Mouse (Mus musculus) cerebellum, adult 11-12 months (tissue): ENCODE measurements at regions not wholly inside any gene's neighbourhood (a gene's known extent, or its start where the extent isn't known, plus 50 kb on each side); places are given as distances from the start of the nearest gene placed in this dataset.

Source experiments
- DNase-seq: peaks from one replicate; pipeline ENCODE4 v3.0.0; 2022

DNA sequence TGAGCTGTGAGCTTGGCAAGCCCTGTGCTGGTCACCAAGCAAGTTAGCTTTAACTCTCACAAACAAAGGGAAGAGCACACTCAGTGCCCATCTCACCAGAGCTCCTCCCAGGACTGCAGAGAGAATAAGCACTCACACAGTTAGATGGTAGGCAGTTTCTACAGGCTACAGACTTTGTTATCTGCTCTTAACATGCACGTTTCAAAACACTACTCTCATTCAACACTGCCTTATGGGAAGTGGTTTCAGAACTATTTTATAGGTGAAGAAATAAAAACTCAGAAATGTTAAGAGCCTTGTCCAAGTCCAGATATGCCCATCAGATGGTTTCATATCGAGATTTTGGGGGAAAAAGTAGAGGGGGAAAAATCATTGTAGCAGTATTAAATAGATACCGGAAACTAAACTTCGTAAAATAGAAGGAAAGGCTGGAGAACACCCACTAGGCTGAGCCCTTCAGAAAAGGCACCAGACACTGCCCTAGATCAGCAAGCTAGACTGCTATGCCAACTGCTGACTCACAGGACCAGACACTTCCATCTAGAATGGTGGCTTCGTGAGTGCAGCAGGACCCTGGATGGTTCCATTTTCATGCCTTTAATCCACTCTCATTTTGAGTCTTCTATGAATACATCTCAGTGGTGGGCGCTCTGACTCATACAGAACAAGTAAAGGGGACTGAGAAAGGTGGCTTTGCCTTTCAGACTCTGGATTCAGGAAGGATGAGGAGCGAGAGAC, 51.3 kb upstream of the Serbp1 start:
- DNase-seq = no peak

GRCm38 (mm10) chr6:67184662-67185061, 53.3 kb upstream of the Serbp1 start:
- DNase-seq = no peak

- no peak for DNase-seq
Measured at GRCm38 (mm10) chr6:67183481-67184215, 54.3 kb upstream of the Serbp1 start.

DNA sequence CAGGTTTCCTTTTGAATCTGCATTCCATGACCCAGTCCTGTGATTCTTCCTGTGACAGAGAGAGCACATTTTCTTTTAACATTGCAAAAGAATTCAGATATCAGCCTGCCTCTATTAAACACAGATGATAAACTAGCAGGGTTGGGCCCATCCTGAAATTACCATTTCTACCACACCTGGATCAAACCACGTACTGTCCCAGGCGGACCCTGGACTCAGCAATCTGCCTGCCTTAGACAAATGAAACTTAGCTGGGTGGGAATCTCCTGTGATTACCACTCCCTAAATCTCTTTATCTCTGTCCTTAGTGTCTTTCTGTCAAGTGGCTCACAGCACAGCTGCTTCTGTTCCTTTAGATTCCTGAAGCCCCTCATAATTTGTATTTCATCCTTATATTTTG, 55.5 kb upstream of the Serbp1 start:
- DNase-seq = no peak

GRCm38 (mm10) chr6:67181459-67181858, 56.5 kb upstream of the Serbp1 start:
- no peak for DNase-seq

DNA sequence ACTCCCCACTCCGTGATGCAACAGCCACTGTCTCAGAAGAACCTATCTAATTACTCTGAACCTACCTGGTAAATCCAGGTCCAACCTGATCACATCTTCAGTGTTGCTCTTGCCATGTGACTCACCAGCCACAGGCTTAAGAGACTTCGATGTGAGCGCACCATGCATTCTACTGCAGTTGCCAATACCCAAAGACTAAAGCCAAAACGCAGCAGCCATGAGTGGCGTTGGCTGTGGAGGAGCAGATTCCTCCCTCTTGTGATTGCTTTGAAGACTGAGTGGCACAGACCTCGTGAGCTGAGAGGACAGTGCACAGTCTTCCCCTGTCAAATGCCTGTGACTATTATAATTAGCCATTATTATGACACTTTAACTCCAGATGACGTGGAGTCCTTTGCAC, 58.6 kb upstream of the Serbp1 start:
- DNase-seq = no peak

DNA sequence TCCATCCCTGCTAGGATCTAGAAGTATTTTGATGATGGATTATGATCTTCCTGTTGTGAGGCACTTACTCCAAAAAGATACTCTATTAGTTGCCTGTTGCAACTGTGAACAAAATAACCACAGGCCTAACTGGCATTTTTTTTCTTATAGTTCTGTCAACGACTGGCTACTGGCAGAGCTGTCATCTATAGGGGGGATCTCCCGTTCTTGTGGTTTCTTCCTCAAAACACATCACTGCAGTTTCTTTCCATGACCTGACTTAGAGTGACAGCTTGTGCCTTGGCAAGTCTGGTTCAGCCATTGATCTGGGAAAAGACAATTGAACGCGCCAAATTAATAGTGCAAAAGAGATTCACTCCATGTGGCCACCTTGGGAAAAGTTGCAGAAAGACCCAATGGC, 59.4 kb upstream of the Serbp1 start:
- no peak for DNase-seq

- DNase-seq = no peak
Measured at GRCm38 (mm10) chr6:67178101-67178500, 59.9 kb upstream of the Serbp1 start.

- no peak for DNase-seq
Measured at GRCm38 (mm10) chr6:67170674-67170946, 67.4 kb upstream of the Serbp1 start.

- peak; percentile 58 for DNase-seq
Measured at GRCm38 (mm10) chr6:67169873-67170673, 67.9 kb upstream of the Serbp1 start.

- no peak for DNase-seq
Measured at GRCm38 (mm10) chr6:67168803-67169202, 69.2 kb upstream of the Serbp1 start.

DNA sequence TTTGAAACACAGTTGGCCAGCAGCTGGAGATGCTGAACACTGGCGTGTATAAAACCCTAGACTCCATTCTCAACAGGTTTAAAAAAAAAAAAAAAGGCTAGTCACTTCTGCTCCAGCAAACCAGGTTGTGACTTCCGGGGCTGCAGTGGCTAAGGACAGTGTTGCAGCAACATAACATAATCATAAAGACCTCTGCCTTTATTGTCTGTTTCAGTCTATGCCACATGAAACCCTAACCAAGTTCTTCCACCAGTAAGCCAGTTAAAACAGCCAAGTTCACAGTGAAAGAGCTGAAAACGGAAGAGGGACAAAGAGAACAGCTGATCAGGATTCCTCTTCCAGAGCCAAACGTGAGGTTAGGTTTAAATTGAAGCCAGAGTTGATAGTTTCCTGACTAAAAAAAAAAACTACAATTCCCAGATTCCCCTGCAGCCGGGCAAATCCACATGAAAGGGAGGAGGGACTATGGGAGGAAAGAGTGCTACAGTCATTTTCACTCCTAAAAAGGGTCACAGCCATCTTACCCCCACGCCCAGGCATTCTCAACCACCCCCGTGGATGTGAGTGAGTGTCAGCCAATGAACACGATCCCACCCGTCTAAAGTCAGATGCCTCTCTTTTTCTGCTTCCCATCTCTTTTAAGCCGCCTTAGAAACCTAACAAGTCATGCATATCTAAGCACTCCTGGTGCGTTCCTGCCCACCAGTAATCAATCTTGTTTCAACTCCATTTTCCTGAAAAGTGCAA, 69.8 kb upstream of the Serbp1 start:
- DNase-seq = peak; percentile 27

DNA sequence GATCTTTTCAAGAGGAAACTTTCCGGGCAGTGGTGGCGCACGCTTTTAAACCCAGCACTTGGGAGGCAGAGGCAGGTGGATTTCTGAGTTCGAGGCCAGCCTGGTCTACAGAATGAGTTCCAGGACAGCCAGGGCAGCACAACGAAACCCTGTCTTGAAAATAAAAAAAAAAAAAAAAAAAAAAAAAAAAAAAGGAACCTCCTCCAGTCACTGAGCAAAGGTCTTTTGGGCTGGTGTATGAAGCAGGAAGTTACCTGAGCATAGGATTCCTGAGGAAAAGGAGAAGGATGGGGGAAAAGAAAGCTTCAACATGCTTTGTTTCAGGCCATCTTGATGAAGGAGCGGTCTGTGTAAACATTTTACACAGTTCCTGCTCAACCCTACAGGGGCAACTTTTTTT, 72.9 kb upstream of the Serbp1 start:
- DNase-seq = no peak

DNA sequence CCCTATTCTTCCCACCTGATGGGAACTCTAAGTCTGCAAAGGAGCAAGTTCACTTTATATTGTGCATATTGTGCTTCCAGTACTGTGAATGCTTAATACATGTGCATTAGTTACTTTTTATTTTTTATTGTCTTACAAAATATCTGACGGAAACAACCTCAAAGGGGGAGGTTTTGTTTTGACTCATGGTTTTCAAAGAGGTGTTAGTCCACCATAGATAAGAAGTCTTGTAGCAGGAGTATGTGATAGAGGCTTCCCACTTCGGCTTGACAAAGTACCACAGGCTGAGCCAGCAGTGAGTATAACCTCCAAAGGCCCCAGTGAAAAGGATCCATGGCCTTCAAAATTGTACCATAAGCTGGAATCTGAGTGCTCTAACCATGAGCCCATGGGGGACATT, 74.0 kb upstream of the Serbp1 start:
- DNase-seq = no peak

- no peak for DNase-seq
Measured at GRCm38 (mm10) chr6:67162814-67163213, 75.2 kb upstream of the Serbp1 start.

- DNase-seq = no peak
Measured at GRCm38 (mm10) chr6:67161610-67162009, 76.4 kb upstream of the Serbp1 start.

GRCm38 (mm10) chr6:67160564-67160963, 77.4 kb upstream of the Serbp1 start:
- DNase-seq = no peak

GRCm38 (mm10) chr6:67159726-67160523, 78.1 kb upstream of the Serbp1 start:
- DNase-seq = no peak

GRCm38 (mm10) chr6:67159224-67159623, 78.8 kb upstream of the Serbp1 start:
- DNase-seq = no peak

DNA sequence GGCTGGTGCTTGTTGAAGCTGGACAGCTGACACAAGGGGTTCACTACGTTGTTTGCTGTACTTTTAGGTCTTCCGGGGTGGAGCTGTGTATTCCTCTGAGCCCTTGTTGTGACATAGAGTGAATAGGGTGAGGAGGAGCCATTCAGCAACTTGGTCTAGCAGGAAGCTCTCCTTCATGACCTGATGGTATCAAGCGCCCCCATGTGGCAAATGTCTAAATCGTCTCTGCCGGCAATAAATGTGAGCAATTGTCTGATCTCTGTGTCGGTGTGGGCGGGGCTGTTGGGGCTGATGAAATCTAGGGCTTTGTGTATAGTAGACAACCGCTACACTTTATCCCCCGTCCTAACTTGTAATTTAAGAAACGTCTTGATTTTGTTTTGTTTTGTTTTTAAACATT, 79.2 kb upstream of the Serbp1 start:
- DNase-seq = peak; percentile 79

DNA sequence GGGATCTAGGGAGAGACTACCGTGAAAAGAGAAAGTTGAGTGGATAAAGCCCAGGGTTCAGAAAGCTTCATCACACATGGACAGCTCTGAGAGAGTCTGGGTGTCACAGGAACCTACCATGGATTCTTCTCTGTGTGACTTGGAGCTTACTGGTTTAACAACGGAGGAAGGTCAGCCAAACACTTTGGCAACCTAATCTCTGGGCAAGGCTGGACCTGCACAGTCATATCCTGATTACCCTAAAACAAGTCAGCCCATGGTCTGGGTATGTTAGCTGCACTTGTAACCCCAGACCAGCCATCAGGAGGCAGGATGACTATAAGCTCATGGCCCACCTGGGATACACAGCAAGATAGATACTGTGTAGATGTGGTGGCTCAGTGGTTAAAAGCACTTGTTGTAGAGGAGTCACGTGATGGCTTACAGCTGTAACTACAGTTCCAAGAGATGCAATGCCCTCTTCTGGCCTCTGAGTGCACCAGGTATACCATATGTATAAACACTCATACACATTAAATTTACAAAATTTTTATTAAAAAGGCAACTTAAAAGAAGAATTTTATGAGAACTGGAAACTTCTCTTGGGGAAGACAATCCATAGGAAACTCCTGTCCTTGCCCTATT, 85.0 kb upstream of the Serbp1 start:
- no peak for DNase-seq

DNA sequence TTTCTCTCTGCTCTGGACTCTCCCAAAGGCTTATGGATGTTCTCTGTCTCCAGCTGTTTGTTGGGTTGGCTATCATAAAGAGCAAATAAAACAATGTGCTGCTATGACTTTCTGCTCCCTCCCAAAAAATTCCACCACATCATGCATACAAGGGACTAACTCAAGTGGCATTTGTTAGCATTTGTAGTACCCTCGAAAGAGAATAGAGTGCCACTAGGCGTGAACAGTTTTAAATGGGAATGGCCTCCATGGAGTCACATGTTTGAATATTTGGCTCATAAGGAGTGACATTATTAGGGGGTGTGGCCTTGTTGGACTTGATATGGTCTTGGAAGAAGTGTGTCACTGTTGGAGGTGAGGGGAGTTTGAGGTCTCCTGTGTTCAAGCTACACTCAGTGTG, 86.5 kb upstream of the Serbp1 start:
- no peak for DNase-seq
